Mouse (Mus musculus) mouse embryonic stem cell (cell line): Measurements from ENCODE around the gene Dpysl4.

Experiments used
- in situ Hi-C, 2 experiments: fragments of 300-500 bp; cut with MboI; formaldehyde crosslinking; loops; 1 replicate in 1 of 2; 3 replicates in 1 of 2; pipeline ENCODE4 v1.14.3; 2019 to 2020; ENCODE audit warnings: low sequenced_read_pairs in 2 of 2, low pct_unique_long_range_greater_than_20kb in 1 of 2, mixed read lengths in 1 of 2; ENCODE audit not compliant: unreplicated experiment in 1 of 2

Dpysl4 gene

DNA sequence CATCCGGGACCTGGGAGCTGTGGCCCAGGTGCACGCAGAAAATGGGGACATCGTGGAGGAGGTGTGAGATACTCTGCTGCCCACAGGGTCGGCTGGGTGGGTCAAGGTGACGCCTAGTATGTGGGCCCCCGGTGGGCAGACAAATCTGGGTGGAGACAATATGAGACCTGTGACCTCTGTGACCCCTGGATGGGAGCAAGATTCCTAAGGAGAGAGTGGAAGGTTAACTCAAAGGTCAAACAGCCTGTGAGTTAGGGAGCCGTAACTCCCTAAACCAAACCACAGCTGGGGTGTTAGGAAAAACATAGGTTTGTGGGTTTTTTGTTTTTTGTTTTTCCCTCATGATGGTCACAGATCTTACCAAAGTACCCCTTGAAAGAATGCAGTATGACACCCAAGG, 8.0 kb downstream of the Dpysl4 start:
- in situ Hi-C loops = no loop called here

DNA sequence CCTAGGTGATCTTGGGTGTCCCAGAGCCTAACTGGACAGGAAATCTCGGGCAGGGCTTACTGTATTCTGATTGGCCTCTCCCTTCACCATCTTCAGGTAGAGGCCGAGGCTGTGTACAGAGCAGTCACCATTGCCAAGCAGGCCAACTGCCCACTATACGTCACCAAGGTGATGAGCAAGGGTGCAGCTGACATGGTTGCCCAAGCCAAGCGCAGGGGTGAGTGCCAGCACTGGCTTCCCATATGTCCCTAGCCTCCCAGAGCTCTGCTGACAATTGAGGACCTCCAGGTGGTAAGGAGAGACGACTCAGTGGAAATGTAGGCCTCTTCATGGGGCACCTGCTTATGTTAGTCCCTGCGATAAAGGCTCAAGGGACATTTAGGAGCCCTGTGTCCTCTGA, 9.0 kb downstream of the Dpysl4 start:
- in situ Hi-C loops = no loop called here

DNA sequence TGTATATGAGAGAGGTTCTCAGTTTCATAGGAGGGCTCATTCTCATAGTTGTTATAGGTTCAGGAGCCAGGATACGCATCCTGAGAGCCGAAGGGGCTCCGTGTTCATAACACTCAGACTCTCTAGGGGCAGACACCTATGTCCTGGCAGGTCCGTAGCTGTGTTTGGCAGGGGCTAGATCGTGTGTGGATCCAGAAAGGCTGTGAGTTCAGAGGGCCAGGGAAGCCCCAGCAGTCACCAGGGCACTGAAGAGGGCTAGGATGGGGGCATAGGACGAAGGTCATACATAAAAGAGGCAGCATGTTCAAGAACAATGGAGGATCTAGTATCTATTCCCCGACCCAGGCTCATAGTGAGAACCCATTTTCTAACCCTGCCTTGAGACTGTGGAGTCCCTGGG, 9.5 kb downstream of the Dpysl4 start:
- in situ Hi-C loops = no loop called here

DNA sequence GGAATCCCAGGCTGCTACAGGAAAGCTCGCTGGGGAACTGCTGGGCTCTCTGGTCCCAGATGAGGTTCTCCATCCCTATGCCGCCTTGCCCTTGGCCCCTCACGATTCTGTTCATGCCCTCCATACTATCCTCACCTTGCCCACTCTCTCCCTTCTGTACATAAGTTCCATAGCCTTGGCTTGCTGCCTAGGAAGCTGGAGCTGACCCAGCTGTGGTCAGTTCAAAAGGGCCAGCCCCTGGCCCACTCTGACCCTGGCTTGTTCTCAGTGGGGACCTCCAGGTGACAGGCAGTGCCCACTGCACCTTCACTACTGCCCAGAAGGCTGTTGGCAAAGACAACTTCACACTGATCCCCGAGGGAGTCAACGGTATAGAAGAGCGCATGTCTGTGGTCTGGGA, 10.6 kb downstream of the Dpysl4 start:
- in situ Hi-C loops = no loop called here

DNA sequence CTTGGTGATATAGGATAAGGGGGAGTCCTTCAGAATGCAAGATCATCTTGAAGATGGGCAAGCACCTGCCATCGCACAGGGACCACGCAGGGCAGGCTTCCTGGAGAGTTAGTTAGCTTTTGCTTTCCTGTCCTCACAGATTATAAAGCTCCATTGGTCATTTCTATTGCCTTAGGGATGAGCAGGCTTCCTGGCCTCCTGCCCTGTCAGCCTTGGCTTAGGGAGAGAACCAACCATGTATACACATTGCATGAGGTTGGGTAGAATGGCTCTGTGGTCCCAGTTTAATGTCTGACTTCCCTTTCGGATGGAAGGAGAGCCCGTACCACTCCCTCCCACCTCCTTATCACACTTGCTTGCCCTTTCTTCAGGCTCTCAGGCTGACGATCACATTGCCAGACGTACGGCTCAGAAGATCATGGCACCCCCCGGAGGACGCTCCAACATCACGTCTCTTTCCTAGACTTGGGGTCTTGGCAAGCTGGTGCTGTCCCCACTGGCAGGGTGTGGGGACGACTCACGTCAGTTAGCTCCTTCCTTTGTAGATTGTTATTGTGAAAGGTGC, 14.8 kb downstream of the Dpysl4 start:
- in situ Hi-C loops = no loop called here

DNA sequence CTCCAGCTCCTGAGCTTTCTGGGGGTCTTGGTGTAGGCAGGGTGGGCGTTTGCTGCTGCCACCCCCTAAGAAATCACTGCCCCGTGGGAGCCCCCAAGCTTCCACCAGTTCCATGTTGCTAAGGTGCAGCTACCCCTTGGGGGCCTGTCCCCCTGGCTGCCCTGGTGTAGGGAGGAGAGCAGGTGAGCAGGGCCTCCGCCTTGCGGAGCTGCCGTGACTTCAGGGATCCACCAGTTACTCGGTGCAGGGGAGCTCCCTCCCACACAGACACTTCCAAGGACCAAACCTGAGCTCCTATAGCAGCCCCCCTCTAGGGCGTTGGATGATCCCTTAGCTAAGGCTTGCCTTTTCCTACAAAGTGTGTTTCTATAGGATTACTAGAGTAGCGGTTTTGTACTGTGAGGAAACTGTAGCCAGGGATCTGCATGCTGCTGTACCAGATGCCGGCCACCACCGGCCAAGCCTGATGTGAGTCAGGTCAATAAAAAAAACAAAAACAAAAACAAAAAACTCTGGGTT, 15.5 kb downstream of the Dpysl4 start:
- in situ Hi-C loops = no loop called here

DNA sequence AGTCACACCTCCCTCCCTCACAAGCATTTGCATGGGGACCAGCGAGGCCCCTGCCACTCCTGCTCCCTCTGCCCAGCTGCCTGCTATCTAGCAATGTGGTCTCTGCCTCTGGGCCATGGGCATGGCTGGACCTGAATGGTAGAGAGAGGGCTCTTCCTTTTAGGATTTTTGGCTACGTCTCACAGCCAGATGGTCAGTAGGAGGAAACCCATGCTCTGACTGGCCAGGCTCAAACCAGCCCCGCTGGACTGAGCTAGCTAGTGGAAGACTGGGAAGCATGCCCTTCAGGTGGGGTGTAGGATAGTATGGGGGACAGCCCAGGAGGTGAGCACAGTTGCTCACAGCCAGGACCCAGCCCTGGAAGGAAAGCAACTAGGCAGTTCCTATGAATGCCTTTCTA, 16.0 kb downstream of the Dpysl4 start:
- in situ Hi-C loops = no loop called here

DNA sequence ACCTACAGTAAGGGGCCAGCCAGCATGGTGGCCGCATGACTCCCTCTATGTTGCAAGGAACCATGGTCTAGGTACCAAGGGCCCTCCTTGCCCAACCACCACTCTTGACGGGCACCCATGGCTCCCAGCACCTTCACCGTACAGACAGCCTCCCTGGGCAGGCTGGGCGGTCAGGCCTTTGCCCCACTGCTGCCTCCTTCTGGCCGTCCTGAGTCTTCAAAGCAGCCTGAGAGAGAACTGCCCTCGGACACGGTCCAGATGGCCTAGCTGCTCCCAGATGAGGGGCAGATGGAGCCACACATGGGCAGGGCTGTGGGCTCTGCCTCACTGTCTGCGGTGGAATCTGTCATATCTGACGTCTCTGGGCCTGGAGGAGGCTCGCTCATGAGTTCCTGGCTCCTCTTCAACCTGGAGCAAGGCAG, 18.2 kb downstream of the Dpysl4 start:
- in situ Hi-C loops = no loop called here

DNA sequence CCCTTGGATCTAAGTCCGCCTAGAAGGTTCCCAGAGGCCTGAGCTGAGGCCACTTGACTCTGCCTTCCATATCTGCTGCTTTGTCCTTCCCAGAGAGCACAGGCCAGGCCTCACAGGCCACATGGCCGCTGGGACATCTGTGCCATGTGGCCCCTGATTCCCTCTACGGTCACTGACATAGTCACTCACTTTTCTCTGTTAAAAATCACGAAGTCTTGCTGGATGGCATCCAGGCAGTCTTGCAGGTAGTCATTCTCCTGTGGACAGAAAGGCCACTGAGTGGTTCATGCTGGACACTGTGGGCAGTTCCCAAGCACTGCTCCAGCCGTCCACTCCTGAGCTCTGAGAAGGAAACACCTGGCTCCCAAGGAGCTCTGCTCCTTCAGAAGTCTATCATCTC, 19.3 kb downstream of the Dpysl4 start:
- in situ Hi-C loops = no loop called here

DNA sequence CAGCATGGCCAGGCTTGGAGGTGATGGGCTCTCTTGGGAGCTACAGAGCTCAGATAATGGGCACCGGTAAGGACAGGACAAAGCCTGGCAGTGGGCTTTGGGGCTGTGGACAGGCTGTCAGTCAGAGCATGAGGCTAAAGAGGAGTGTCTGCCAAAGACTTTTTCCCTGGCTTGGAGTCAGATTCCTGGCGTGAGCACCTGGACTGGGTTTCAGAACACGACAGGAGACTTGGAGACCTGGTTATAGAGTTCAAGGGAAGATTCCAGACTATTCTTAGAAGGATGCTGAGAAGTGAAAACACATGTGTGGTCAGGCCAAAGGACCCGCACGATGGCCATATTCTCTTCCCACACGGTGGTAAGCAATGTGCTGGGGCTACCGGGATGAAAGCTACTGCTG, 19.9 kb downstream of the Dpysl4 start:
- in situ Hi-C loops = no loop called here

DNA sequence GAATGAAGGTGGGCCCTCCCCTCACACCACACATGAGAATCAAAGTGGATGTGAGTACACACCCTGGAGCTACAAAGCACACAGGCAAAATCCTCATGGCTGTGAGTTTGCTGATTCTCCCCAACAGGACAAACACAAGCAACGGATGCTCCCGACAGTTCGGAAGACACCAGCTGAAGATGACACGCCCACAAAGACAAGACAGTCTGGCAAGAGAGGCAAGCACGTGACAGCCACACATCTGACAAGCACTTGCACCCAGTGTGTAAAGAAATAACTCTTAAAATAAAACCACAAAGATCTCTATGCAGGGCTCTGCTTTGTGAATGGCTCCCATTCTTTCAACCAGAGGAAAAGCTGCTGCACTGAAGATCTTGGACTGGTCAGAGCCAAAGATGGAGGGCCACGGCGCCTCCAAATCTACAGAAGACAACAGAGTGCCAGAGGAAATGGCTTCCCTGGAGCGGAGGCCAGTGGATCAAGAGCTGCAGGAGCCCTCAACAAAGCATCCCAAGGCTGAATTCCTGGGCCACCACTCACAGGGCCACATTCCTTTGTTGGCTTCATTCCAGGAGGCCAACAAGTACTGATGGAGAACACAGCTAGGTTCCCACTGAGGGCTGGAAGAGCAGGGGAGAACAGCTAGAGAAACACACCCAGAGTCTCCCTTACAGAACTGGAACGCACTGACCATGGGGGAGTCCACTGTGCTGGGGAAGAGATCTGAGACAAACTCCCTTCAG, 22.3 kb downstream of the Dpysl4 start:
- in situ Hi-C loops = no loop called here

DNA sequence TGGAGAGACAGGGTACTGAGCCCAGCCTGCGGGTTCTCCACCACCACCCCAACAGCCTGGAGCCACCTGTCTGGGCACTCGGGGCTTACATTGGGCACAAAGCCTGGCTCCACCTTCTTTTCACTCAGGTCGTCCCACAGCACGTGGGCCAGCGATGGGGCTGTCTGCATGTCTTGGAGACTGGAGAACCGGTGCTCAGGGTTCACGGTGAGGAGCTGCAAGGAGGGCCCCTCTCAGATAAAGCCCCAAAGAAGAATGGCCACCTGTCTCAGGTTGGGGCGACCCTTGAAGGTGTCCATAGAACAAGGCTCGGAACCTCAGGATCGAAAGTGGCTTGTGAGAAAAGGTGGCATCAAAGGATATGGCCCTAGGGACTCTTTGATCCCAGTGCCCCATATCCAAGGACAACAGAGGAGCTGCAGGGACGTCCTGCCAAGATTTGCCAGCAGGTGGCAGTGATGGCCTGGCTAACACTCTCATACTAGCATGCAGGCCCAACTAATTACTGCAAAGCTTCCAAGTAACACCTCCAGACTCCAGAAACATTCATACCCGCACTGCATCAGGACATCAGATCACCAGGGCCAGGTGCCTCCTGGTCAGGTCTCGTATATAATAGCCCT, 33.5 kb downstream of the Dpysl4 start:
- in situ Hi-C loops = loop anchor here in 1 of 2 experiments (5.0 kb wide), 1 partner anchor 78 kb away; no protein-coding TSS in a partner anchor

DNA sequence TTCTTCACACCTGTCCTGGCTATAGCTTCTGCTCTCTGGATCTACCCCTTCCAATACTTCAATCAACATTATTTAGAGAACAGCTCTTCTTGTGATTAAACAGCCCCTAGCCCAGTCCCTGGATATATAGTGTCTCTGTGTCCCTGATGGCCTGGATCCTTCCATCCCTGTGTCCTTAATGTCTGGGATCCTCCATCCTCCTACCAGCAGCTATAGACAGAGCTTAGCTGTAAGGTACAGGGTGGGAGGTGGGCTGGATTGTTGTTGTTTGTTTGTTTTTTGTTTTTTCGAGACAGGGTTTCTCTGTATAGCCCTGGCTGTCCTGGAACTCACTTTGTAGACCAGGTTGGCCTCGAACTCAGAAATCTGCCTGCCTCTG, 34.0 kb downstream of the Dpysl4 start:
- in situ Hi-C loops = loop anchor here (5.0 to 10.0 kb wide), 2 partner anchors 75 to 78 kb away; no protein-coding TSS in a partner anchor

DNA sequence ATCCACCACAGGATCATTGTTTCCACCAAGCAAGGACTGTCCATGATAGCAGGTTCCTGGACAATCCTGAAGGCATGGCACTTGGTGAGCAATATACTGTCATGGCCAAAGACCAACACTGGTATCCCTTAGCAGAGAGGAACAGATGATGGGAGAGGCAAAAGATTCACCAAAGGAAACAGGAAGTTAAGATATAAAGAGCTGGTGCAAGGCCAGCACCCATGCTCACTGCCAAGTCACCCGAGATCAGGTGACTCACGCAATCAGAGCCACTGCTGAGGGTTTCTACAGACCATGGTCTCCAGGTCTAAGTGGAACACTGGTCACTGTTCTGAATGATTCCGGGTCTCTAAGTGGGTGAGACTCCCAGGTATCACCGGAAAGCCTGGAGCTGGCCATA, 40.1 kb downstream of the Dpysl4 start:
- in situ Hi-C loops = loop anchor here in 1 of 2 experiments (10.0 kb wide), 1 partner anchor 69 kb away; no protein-coding TSS in a partner anchor

DNA sequence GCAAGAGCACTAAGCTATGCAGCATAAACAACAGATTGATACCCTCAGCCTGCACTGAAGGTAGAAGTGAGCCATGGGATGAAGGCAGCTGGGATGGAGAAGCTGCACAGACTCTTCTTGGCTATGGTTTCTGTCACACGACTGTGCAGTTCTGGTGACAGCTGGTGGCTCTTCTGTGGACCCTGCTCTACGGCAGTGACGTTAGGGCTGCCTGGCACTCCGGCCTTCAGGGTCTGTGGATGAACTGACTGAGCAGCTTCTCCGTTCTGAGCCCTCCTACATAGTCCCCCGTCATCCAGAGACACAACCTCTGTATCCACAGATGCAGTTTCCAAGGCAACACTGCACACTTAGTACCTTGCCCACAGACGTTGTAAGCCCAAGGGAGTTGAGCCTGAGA, 40.7 kb downstream of the Dpysl4 start:
- in situ Hi-C loops = loop anchor here in 1 of 2 experiments (10.0 kb wide), 1 partner anchor 68 kb away; no protein-coding TSS in a partner anchor

DNA sequence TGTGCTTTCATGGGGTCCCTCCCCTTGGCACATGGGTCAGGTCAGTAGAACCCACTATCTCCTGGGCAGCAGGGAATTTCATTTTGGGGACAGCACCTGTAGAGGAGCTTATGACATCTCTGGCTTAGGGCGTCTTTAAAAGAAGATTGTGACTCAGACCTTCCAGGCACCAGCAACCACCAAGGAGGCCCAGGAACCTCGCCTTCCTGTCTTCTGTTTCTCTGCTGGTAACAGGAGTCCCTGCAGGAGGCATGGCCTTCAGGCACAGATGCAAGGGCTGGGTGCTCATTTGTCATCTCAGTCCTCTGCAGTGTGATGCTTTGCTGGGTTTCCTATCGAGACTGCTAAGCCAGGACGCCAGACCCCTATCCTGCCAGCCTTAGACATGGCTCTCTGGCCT, 43.2 kb downstream of the Dpysl4 start:
- in situ Hi-C loops = loop anchor here in 1 of 2 experiments (10.0 kb wide), 1 partner anchor 66 kb away; no protein-coding TSS in a partner anchor

DNA sequence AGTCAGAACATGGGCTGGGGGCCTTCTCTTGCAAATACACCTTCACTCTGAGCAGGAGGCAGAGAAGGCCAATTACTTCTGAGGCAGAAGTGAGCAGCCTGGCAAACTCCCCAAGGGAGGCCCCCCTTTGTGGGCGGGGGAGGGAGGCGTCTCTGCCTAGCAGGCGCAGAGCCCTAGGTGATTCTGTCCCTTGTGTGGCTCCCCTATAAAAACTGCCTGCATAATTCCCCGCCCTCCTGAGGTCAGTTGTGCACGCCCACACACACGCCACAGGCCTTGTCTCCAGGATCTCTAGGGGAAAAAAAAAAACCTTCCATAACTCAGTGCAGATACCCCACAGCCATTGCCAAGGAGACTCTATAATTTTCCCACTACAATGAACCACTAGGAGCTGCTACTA, 44.6 kb downstream of the Dpysl4 start:
- in situ Hi-C loops = no loop called here

DNA sequence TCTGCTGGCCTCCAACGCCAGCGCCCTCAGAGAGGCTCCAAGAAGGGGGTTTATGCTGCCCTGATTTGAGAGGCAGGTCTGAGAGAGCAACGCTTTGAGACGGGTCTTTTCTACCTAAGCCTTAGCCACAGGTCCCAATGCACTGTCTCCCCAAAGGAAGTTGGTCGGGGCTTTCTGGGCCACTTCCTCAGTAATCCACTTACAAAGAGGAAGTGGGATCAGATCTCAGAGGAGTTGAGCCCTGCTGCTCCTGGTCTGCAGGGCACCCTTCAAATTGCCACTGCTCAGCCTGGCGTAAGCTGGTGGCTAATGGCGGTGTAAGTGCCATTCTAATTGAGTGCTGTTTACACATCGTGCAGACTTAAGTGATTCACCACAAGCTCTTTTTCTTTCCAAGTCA, 45.7 kb downstream of the Dpysl4 start:
- in situ Hi-C loops = no loop called here

DNA sequence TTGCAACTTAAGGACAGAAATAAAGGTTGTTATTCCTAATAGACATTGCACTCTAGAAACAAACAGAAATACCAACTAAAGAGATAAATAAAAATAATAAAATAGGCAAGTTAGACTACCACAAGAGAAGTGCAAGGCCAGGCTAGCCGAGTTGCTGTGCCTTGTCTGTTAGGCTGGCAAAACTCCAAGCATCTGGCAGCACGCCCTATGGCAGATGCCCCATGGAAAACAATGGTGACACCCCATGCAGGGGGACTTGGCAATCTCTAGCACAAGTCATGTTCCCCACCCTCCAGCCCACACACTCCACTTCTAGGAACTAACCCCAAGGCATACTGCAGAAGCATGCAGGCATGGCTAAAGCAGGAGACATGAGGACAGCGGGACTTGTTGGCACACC, 47.6 kb downstream of the Dpysl4 start:
- in situ Hi-C loops = no loop called here
